Mouse (Mus musculus) testis, adult 2 months (tissue): ENCODE results near the gene Lnpep. TPM values are rescaled to one million over a fixed set of nuclear protein-coding genes. Genes with fewer than 3 reads are reported as not detected.
"Not testable (repeated sequence)": the region's sequence is repeated elsewhere in the genome, so short reads cannot be mapped to it uniquely, and the experiment has no call there.

Experiments used
- H3K27ac ChIP-seq: fragments of 200-500 bp; 2 replicates; pipeline ENCODE4 v1.5.1; 2012; ENCODE audit warnings: low read depth, low read length; ENCODE audit not compliant: control insufficient read depth, insufficient read depth
- H3K27me3 ChIP-seq: fragments of 200-500 bp; 2 replicates; pipeline ENCODE4 v1.6.1; 2012; ENCODE audit warnings: mild to moderate bottlenecking, low read length, moderate library complexity; ENCODE audit not compliant: control insufficient read depth, insufficient read depth
- H3K36me3 ChIP-seq: fragments of 200-500 bp; 2 replicates; pipeline ENCODE4 v1.6.1; 2012; ENCODE audit warnings: mild to moderate bottlenecking, low read length; ENCODE audit not compliant: control insufficient read depth, insufficient read depth
- H3K4me1 ChIP-seq: fragments of 200-500 bp; 2 replicates; pipeline ENCODE4 v1.6.1; 2012; ENCODE audit warnings: low read length; ENCODE audit not compliant: control insufficient read depth, insufficient read depth
- H3K4me3 ChIP-seq: fragments of 200-500 bp; 2 replicates; pipeline ENCODE4 v1.5.1; 2012; ENCODE audit warnings: low read depth, mild to moderate bottlenecking, low read length, moderate library complexity, mixed read lengths; ENCODE audit not compliant: control insufficient read depth
- CTCF ChIP-seq: fragments of 200-500 bp; IDR thresholded peaks from 2 replicates; pipeline ENCODE4 v1.5.1; 2012; ENCODE audit warnings: low read depth, mild to moderate bottlenecking, inconsistent platforms, low read length, moderate library complexity; ENCODE audit not compliant: control insufficient read depth, insufficient read depth, insufficient replicate concordance
- POLR2A ChIP-seq: fragments of 200-500 bp; IDR thresholded peaks from 2 replicates; pipeline ENCODE4 v1.6.1; 2012; ENCODE audit warnings: low read depth, mild to moderate bottlenecking, inconsistent platforms, low read length, moderate library complexity; ENCODE audit not compliant: control insufficient read depth
- polyA plus RNA-seq: library from polyadenylated mRNA; depleted of rRNA; stranded (reverse); fragments of >200 nt; gene quantifications from 2 replicates; pipeline ENCODE4 v1.2.3, GENCODE M21; 2012

Gene Lnpep
- polyA plus RNA-seq, 1 experiment: 3.5 TPM

- Histone ChIP-seq H3K4me1 (no peaks in the 10 kb centered on the region), H3K4me3 (no peak overlapping the region), H3K27me3 (no peaks in the 10 kb centered on the region), H3K27ac (no peak overlapping the region), H3K36me3 (no peaks in the 10 kb centered on the region)
- TF ChIP-seq CTCF: no peak
- no peak for TF ChIP-seq POLR2A
Observed at GRCm38 (mm10) chr17:17548958-17549357, 75.9 kb downstream of the Lnpep start.

GRCm38 (mm10) chr17:17531338-17531737 lies 93.5 kb downstream of the Lnpep start:
- Histone ChIP-seq H3K27ac (no peak overlapping the region), H3K4me1 (no peaks in the 10 kb centered on the region), H3K27me3 (no peaks in the 10 kb centered on the region), H3K36me3 (peaks cover 1% of the 10 kb centered on the region; the same call in 1 of the 2 replicates), H3K4me3 (no peak overlapping the region)
- TF ChIP-seq CTCF: no peak
- no peak for TF ChIP-seq POLR2A

GRCm38 (mm10) chr17:17516384-17517016 lies 108.3 kb downstream of the Lnpep start:
- Histone ChIP-seq H3K27me3 (no peaks in the 10 kb centered on the region), H3K36me3 (no peaks in the 10 kb centered on the region), H3K27ac (no peak overlapping the region), H3K4me1 (no peaks in the 10 kb centered on the region), H3K4me3 (no peak overlapping the region)
- no peak for TF ChIP-seq CTCF
- no peak for TF ChIP-seq POLR2A

- TF ChIP-seq CTCF (no peak), POLR2A (no peak)
- Histone ChIP-seq H3K27me3 (no peaks in the 10 kb centered on the region), H3K4me3 (no peak overlapping the region), H3K36me3 (no peaks in the 10 kb centered on the region), H3K4me1 (no peaks in the 10 kb centered on the region), H3K27ac (no peak overlapping the region)
Observed at GRCm38 (mm10) chr17:17506677-17507076, 118.2 kb downstream of the Lnpep start.

GRCm38 (mm10) chr17:17499278-17499677 lies 125.6 kb downstream of the Lnpep start:
- Histone ChIP-seq H3K27me3 (no peaks in the 10 kb centered on the region), H3K4me3 (no peak overlapping the region), H3K27ac (no peak overlapping the region), H3K36me3 (no peaks in the 10 kb centered on the region), H3K4me1 (no peaks in the 10 kb centered on the region)
- no peak for TF ChIP-seq POLR2A
- TF ChIP-seq CTCF: no peak

GRCm38 (mm10) chr17:17498848-17499247 lies 126.0 kb downstream of the Lnpep start:
- H3K27ac ChIP-seq: no peak overlapping the region
- H3K4me1 ChIP-seq: no peaks in the 10 kb centered on the region
- H3K4me3 ChIP-seq: no peak overlapping the region
- no peaks in the 10 kb centered on the region for H3K27me3 ChIP-seq
- TF ChIP-seq POLR2A (no peak), CTCF (no peak)
- H3K36me3 ChIP-seq: no peaks in the 10 kb centered on the region

- Histone ChIP-seq H3K4me3 (no peak overlapping the region), H3K27ac (no peak overlapping the region), H3K36me3 (no peaks in the 10 kb centered on the region), H3K4me1 (no peaks in the 10 kb centered on the region), H3K27me3 (no peaks in the 10 kb centered on the region)
- no peak for TF ChIP-seq CTCF
Observed at GRCm38 (mm10) chr17:17496730-17497129, 128.1 kb downstream of the Lnpep start.

- not testable (repeated sequence) for H3K4me3 ChIP-seq, H3K36me3 ChIP-seq, H3K27me3 ChIP-seq, H3K4me1 ChIP-seq, H3K27ac ChIP-seq
Observed at GRCm38 (mm10) chr17:17496234-17496633, 128.6 kb downstream of the Lnpep start.
